Mouse (Mus musculus) bone marrow, adult 2 months (tissue): ENCODE data around the gene Arhgap18. TPM values are rescaled to one million over a fixed set of nuclear protein-coding genes. Genes with fewer than 3 reads are reported as not detected.

Source experiments
- H3K27ac ChIP-seq: fragments of 200-500 bp; 2 replicates; pipeline ENCODE4 v1.5.1; 2012; ENCODE audit warnings: low read depth, mild to moderate bottlenecking, control low read depth, inconsistent platforms, low read length; ENCODE audit not compliant: control insufficient read depth, poor library complexity, insufficient read depth
- H3K4me1 ChIP-seq: fragments of 200-500 bp; 2 replicates; pipeline ENCODE4 v1.6.1; 2011; ENCODE audit warnings: low read length; ENCODE audit not compliant: control insufficient read depth, insufficient read depth
- H3K4me3 ChIP-seq: fragments of 200-500 bp; replicated peaks from 2 replicates; pipeline ENCODE3; 2011; ENCODE audit warnings: mild to moderate bottlenecking, low read depth, low read length, control low read depth; ENCODE audit not compliant: control insufficient read depth
- CTCF ChIP-seq: fragments of 200-500 bp; IDR thresholded peaks from 2 replicates; pipeline ENCODE4 v1.5.1; 2011; ENCODE audit warnings: low read length, control low read depth; ENCODE audit not compliant: control insufficient read depth, insufficient read depth
- POLR2A ChIP-seq: fragments of 200-500 bp; IDR thresholded peaks from 2 replicates; pipeline ENCODE4 v1.6.1; 2011; ENCODE audit warnings: low read depth, mild to moderate bottlenecking, control low read depth, low read length, borderline replicate concordance; ENCODE audit not compliant: control insufficient read depth
- WGBS: fragments of 180-500 bp; shearing (Covaris S2); methylation state at CpG from one replicate; pipeline ENCODE4 v1.1.7; 2018; 5-methylcytosine and 5-hydroxymethylcytosine counted together
- polyA plus RNA-seq: library from polyadenylated mRNA; stranded (reverse); fragments of >200 nt; gene quantifications from 2 replicates; pipeline ENCODE4 v1.2.4, GENCODE M21; 2011; ENCODE audit warnings: low replicate concordance; ENCODE audit not compliant: missing spikeins, insufficient read depth, insufficient read length

Arhgap18 gene
- polyA plus RNA-seq, 1 experiment = 22.4 TPM

DNA sequence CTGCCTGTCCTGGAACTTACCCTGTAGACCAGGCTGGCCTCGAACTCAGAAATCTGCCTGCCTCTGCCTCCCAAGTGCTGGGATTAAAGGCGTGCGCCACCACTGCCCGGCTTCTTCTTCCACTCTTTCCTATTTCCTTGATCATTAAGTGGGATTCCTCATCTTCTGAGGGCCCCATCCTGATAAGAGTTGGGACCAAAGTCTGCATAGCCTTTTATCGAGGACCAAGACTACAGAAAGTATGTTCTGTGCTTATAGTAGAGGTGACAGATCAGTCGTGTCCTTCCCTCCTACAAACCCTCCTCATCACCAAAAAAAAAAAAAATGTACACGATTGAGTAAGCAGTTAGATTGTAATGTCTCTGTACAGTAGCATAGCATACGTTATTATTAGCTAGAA lies 39.8 kb downstream of the Arhgap18 start:
- Histone ChIP-seq H3K4me3 (no peak overlapping the region), H3K27ac (no peak overlapping the region), H3K4me1 (peaks cover 2% of the 10 kb centered on the region)
- TF ChIP-seq CTCF = no peak
- no peak for TF ChIP-seq POLR2A
- WGBS = 75% methylated on average over 8 of the region's 8 CpGs

DNA sequence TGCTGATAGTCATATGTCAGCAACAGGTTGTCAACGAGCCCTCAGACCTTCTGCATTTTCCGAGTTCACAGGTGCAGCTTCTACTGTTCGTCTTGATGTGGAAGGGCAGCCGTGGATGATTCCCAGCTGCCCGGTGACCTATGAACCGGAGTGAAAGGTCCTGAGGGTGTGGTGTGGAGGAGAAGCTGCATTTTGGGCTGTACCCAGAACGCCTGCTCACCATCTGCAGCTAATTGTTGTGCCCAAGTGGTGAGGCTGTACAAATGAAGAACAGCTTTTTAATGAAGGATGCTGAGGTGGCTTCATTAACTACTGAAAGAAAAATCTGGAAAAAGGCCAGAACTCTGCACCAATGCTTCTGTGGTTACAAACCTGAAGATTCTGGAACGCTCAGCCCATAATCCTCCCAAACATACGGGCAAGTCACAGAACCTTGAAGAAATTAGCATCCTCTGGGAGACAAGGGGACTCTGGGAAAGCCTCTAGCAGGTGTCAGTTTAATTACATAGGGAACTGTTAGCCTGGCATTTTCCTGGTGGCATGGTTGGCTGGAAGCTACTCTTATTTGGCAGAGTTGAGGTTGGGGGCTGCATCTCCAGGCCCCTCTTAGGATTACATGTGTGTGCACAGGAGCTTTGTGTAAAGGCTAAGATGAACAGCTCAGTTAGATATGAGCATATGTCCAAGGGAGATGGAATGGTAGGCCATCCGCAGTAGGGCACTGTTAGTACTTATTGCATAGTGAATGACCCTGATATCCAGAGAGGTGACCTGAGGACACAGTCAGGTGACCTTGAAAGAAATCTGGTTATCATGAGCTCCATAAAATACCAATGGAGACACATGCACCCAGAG lies 43.4 kb downstream of the Arhgap18 start:
- 57% methylated on average over 10 of the region's 10 CpGs for WGBS
- H3K27ac ChIP-seq = no peak overlapping the region
- no peak overlapping the region for H3K4me3 ChIP-seq
- peaks cover 7% of the 10 kb centered on the region for H3K4me1 ChIP-seq
- TF ChIP-seq POLR2A = no peak
- no peak for TF ChIP-seq CTCF

DNA sequence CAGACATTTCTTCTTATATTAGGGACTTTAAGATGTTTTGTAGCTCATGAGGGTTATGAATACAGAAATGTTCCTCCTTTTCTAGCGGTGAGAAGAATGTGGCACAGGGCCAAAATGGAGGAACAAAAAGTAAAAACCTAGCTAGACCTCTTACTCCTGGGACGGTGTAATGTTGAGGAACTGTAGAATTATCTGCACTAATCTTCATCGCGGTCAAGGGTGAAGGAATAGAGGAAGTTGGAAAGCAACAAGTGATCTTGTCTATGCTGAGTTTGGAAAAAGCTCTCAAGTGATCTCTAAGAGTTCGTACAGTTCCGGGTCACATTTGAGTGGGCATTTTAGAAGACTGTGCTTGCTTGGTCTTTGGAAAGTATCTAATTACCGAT lies 44.1 kb downstream of the Arhgap18 start:
- WGBS = 6% methylated on average over 7 of the region's 7 CpGs
- no peak overlapping the region for H3K4me3 ChIP-seq
- H3K4me1 ChIP-seq = peaks cover 5% of the 10 kb centered on the region
- no peak for TF ChIP-seq POLR2A
- H3K27ac ChIP-seq = no peak overlapping the region

DNA sequence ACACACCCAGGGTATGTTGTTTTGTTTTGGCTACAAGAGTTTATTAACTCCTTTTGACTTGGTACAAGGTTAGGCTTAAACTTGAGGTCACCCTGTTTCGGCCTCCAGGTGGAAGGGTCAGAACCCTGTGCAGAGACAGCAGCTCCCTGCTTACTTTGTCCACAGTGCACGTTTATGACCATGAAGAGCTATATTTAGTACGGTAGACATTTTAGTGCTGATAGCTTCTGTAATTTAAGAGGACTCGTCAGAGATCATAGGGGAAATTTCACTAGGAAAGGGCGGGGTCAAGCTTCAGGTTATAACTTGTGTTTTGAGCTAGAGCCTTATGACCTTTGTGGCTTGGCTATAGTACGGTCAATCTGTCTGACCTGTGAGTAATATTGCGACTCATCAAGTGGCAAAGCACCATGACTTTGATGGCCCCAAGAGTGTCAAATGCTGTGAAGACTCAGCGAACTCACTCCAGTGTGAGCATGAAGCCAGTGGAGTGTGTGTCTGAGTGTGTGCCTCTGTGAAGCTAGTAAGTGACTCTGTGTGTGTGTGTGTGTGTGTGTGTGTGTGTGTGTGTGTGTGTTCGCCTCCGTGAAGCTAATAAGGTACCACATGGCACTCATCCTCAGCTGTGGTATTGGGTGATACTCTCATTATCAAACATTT lies 45.7 kb downstream of the Arhgap18 start:
- TF ChIP-seq CTCF (no peak), POLR2A (no peak)
- no peak overlapping the region for H3K4me3 ChIP-seq
- 26% methylated on average over 10 of the region's 10 CpGs for WGBS
- H3K4me1 ChIP-seq = peaks cover 5% of the 10 kb centered on the region
- peak overlapping the region; percentile 70; the same call in 1 of the 2 replicates for H3K27ac ChIP-seq

DNA sequence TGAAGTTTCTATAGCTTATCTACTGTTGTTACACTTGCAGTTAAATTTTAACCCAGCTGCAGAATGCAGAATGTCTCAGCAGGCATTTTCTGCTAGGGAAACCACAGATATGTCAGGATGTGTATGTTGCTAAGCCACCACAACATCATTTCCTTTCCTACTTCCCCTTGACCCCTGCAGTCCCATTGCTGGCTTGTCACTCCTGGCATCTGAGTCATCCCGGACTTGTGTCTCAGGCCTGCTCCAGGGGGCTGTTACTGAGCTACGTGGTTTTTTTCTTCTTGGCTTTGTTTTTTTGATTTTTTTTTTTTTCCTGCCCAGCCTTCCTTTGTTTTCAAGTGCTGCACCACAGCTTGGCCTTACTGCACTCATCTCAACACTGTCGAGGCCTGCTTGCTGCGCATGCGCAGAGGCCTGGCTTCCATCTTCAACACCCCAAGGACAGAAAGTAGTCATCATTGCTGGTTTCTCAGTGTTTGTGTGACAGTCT lies 46.4 kb downstream of the Arhgap18 start:
- Histone ChIP-seq H3K4me1 (peaks cover 5% of the 10 kb centered on the region), H3K27ac (peak overlapping the region; percentile 23; the same call in 1 of the 2 replicates), H3K4me3 (no peak overlapping the region)
- no peak for TF ChIP-seq CTCF
- TF ChIP-seq POLR2A = no peak
- 4% methylated on average over 5 of the region's 5 CpGs for WGBS

DNA sequence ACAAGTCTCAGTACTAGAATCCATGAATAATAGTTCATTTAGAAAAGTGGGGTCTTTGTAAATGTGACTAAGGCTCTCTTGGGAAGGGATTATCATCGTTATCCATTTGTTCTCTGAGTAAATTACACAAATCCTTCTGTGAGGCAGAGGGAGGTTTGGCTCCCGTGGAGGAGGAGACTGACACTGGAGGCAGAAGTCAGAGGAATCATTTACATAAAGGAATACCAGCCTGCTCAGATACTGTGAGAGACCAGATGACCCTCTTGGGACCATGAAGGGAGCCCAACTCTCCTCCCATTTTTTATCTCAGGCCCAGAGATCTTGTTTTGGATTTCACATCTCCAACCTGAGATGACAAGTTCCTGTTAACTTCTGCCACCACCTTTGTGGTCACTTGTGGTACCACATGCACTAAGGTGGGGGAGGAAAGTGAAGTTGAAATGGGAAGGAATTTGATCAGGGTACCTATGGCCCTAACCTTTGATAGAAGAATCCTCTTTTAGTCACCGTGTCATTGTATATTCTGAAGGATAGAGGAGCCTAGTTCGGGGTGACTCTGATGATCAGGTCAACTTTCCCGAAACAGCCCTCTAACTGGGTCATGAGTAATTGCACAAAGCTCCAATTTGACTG lies 51.2 kb downstream of the Arhgap18 start:
- Histone ChIP-seq H3K4me3 (no peak overlapping the region), H3K27ac (no peak overlapping the region), H3K4me1 (no peaks in the 10 kb centered on the region; the same call in 1 of the 2 replicates)
- no peak for TF ChIP-seq CTCF
- 81% methylated on average over 5 of the region's 5 CpGs for WGBS

DNA sequence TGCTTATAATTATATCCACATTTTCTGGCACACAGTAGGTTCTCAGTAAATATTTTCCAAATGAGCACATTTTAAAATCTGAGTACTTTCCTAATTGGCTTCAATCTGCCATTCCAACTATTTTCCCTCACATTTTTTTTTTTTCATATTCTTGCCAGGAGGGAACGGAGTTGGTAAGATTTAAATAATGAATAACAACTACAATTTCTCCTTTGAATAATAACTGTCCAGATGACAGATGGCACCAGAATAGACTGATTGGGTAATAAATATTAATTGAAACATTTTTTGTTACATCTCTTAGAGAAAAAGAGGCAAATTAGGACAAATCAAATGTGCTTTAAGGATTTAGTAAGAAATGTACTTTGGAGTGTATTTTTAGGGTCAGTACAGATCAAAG lies 51.8 kb downstream of the Arhgap18 start:
- Histone ChIP-seq H3K4me1 (no peaks in the 10 kb centered on the region), H3K4me3 (no peak overlapping the region), H3K27ac (no peak overlapping the region)
- 89% methylated on average over 1 of the region's 1 CpGs for WGBS
- TF ChIP-seq POLR2A (no peak), CTCF (no peak)

DNA sequence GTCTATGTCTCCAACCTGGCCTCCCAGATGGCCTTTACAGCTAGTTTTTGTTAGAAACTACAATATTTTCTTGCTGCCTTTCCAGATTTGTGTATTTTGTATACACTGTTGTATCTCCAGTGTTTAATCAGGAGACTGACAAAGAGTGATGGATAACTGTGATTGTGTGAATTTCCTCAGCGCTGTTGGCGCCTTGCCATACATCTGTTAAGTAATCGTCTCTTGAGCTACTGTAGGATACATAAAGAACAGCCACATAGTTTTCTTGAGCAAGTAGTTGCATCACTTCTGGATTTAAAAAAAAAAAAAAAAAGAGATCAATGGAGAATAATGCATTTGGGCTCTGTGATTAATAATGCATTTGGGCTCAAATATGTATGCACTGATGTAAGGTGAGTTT lies 52.9 kb downstream of the Arhgap18 start:
- Histone ChIP-seq H3K27ac (no peak overlapping the region), H3K4me1 (no peaks in the 10 kb centered on the region), H3K4me3 (no peak overlapping the region)
- TF ChIP-seq POLR2A (no peak), CTCF (no peak)
- WGBS = 25% methylated on average over 3 of the region's 3 CpGs
